Mouse (Mus musculus) bone marrow macrophage, adult 2 months (primary cell): Measurements from ENCODE around the gene Ackr4.

Experiments
- CTCF ChIP-seq: IDR thresholded peaks from 2 replicates; pipeline ENCODE4 v1.5.1; 2012; ENCODE audit warnings: low read depth, mild to moderate bottlenecking, low read length, moderate library complexity
- POLR2A ChIP-seq: IDR thresholded peaks from 2 replicates; pipeline ENCODE4 v1.6.1; 2012; ENCODE audit warnings: mild to moderate bottlenecking, low read depth, low read length, borderline replicate concordance

GRCm38 (mm10) chr9:104169986-104170385, 43.3 kb upstream of the Ackr4 start:
- TF ChIP-seq CTCF (no peak), POLR2A (no peak)
